Mouse (Mus musculus): ENCODE results near the gene Smok3b. TPM values are rescaled to one million over a fixed set of nuclear protein-coding genes. Genes with fewer than 3 reads are reported as not detected.
"Not testable (repeated sequence)": the region's sequence is repeated elsewhere in the genome, so short reads cannot be mapped to it uniquely, and the experiment has no call there.

The Smok3b gene
- polyA plus RNA-seq (2015; fragmentation: Nextera tagmentation; extraction: Ambion mirVana), result not detected in 2 replicates

- H3K27ac ChIP-seq (ENCODE audit: low read length); ATAC-seq; H3K27me3 ChIP-seq (replicated peaks; ENCODE audit: insufficient read depth, low read length); DNase-seq (ENCODE audit: low spot score); H3K4me2 ChIP-seq (replicated peaks; ENCODE audit: low read depth, low read length); H3K36me3 ChIP-seq (ENCODE audit: insufficient read depth, low read length); H3K4me3 ChIP-seq (ENCODE audit: low read depth, low read length); H3K9ac ChIP-seq (replicated peaks; ENCODE audit: low read depth); H3K9me3 ChIP-seq (ENCODE audit: low read length); H3K4me1 ChIP-seq (ENCODE audit: insufficient read depth, low read depth, low read length): not testable (repeated sequence)
- WGBS, result 87% methylated on average over 3 of the region's 7 CpGs
These were observed at the start of gene Smok3b, which contains the start of gene Smok3a for GRCm38 (mm10) chr5:138020961-138021479. Gene Smok3b, plus strand, starts transcription at chr5:138021429. Gene Smok3a, plus strand, starts transcription at chr5:138021261.

GRCm38 (mm10) chr5:137973161-137973560 is 48.1 kb upstream of the Smok3b start:
- no peaks in the 10 kb centered on the region for H3K27me3 ChIP-seq (replicated peaks; ENCODE audit: insufficient read depth, low read length)
- H3K36me3 ChIP-seq (ENCODE audit: insufficient read depth, low read length), result no peaks in the 10 kb centered on the region
- no peak overlapping the region for H3K27ac ChIP-seq (ENCODE audit: low read length)
- H3K4me1 ChIP-seq (ENCODE audit: insufficient read depth, low read depth, low read length), result no peaks in the 10 kb centered on the region
- TF ChIP-seq CTCF (IDR thresholded peaks at IDR 0.05), result peak; percentile 31
- no peak for TF ChIP-seq EP300 (IDR thresholded peaks at IDR 0.05)
- 63% methylated on average over 2 of the region's 2 CpGs for WGBS
- no peak overlapping the region for H3K4me2 ChIP-seq (replicated peaks; ENCODE audit: low read depth, low read length)
- H3K9me3 ChIP-seq (ENCODE audit: low read length), result no peaks in the 10 kb centered on the region
- no peak overlapping the region for H3K9ac ChIP-seq (replicated peaks; ENCODE audit: low read depth)
- no peak for DNase-seq (ENCODE audit: low spot score)
- ATAC-seq, result no peak
- no peak overlapping the region for H3K4me3 ChIP-seq (ENCODE audit: low read depth, low read length)

GRCm38 (mm10) chr5:137973738-137974137 is 47.5 kb upstream of the Smok3b start:
- no peak overlapping the region for H3K4me3 ChIP-seq (ENCODE audit: low read depth, low read length)
- no peak overlapping the region for H3K9ac ChIP-seq (replicated peaks; ENCODE audit: low read depth)
- no peaks in the 10 kb centered on the region for H3K27me3 ChIP-seq (replicated peaks; ENCODE audit: insufficient read depth, low read length)
- no peaks in the 10 kb centered on the region for H3K36me3 ChIP-seq (ENCODE audit: insufficient read depth, low read length)
- DNase-seq (ENCODE audit: low spot score) (peak; percentile 16), ATAC-seq (no peak)
- no peaks in the 10 kb centered on the region for H3K9me3 ChIP-seq (ENCODE audit: low read length)
- no peaks in the 10 kb centered on the region for H3K4me1 ChIP-seq (ENCODE audit: insufficient read depth, low read depth, low read length)
- H3K27ac ChIP-seq (ENCODE audit: low read length), result no peak overlapping the region
- H3K4me2 ChIP-seq (replicated peaks; ENCODE audit: low read depth, low read length), result no peak overlapping the region
- TF ChIP-seq CTCF (IDR thresholded peaks at IDR 0.05), result peak; percentile 62
- no peak for TF ChIP-seq EP300 (IDR thresholded peaks at IDR 0.05)
- 35% methylated on average over 3 of the region's 3 CpGs for WGBS

- H3K4me2 ChIP-seq (replicated peaks; ENCODE audit: low read depth, low read length), result no peak overlapping the region
- no peak overlapping the region for H3K4me3 ChIP-seq (ENCODE audit: low read depth, low read length)
- ATAC-seq (no peak), DNase-seq (ENCODE audit: low spot score) (no peak)
- no peaks in the 10 kb centered on the region for H3K36me3 ChIP-seq (ENCODE audit: insufficient read depth, low read length)
- WGBS, result 53% methylated on average over 3 of the region's 3 CpGs
- H3K27me3 ChIP-seq (replicated peaks; ENCODE audit: insufficient read depth, low read length), result no peaks in the 10 kb centered on the region
- TF ChIP-seq CTCF (IDR thresholded peaks at IDR 0.05) (no peak), EP300 (IDR thresholded peaks at IDR 0.05) (no peak)
- H3K27ac ChIP-seq (ENCODE audit: low read length), result no peak overlapping the region
- H3K9me3 ChIP-seq (ENCODE audit: low read length), result no peaks in the 10 kb centered on the region
- H3K9ac ChIP-seq (replicated peaks; ENCODE audit: low read depth), result no peak overlapping the region
- H3K4me1 ChIP-seq (ENCODE audit: insufficient read depth, low read depth, low read length), result no peaks in the 10 kb centered on the region
These were observed 46.5 kb upstream of the Smok3b start for GRCm38 (mm10) chr5:137974724-137975123.

GRCm38 (mm10) chr5:137975434-137975833 is 45.8 kb upstream of the Smok3b start:
- TF ChIP-seq EP300 (IDR thresholded peaks at IDR 0.05) (no peak), CTCF (IDR thresholded peaks at IDR 0.05) (no peak)
- no peak overlapping the region for H3K27ac ChIP-seq (ENCODE audit: low read length)
- no peaks in the 10 kb centered on the region for H3K9me3 ChIP-seq (ENCODE audit: low read length)
- no peaks in the 10 kb centered on the region for H3K27me3 ChIP-seq (replicated peaks; ENCODE audit: insufficient read depth, low read length)
- no peak for DNase-seq (ENCODE audit: low spot score)
- 21% methylated on average over 1 of the region's 1 CpGs for WGBS
- no peak overlapping the region for H3K9ac ChIP-seq (replicated peaks; ENCODE audit: low read depth)
- no peaks in the 10 kb centered on the region for H3K4me1 ChIP-seq (ENCODE audit: insufficient read depth, low read depth, low read length)
- no peaks in the 10 kb centered on the region for H3K36me3 ChIP-seq (ENCODE audit: insufficient read depth, low read length)
- H3K4me2 ChIP-seq (replicated peaks; ENCODE audit: low read depth, low read length), result no peak overlapping the region
- no peak for ATAC-seq
- H3K4me3 ChIP-seq (ENCODE audit: low read depth, low read length), result no peak overlapping the region

- DNase-seq (ENCODE audit: low spot score) (no peak), ATAC-seq (no peak)
- Histone ChIP-seq H3K4me1 (ENCODE audit: insufficient read depth, low read depth, low read length) (no peaks in the 10 kb centered on the region), H3K9me3 (ENCODE audit: low read length) (no peaks in the 10 kb centered on the region), H3K27me3 (replicated peaks; ENCODE audit: insufficient read depth, low read length) (no peaks in the 10 kb centered on the region), H3K27ac (ENCODE audit: low read length) (no peak overlapping the region), H3K4me2 (replicated peaks; ENCODE audit: low read depth, low read length) (no peak overlapping the region), H3K36me3 (ENCODE audit: insufficient read depth, low read length) (no peaks in the 10 kb centered on the region), H3K9ac (replicated peaks; ENCODE audit: low read depth) (no peak overlapping the region), H3K4me3 (ENCODE audit: low read depth, low read length) (no peak overlapping the region)
- TF ChIP-seq EP300 (IDR thresholded peaks at IDR 0.05) (no peak), CTCF (IDR thresholded peaks at IDR 0.05) (no peak)
- WGBS, result 17% methylated on average over 1 of the region's 1 CpGs
These were observed 43.9 kb upstream of the Smok3b start for GRCm38 (mm10) chr5:137977291-137977690.

GRCm38 (mm10) chr5:137979081-137979480 is 42.1 kb upstream of the Smok3b start:
- no peak overlapping the region for H3K4me3 ChIP-seq (ENCODE audit: low read depth, low read length)
- DNase-seq (ENCODE audit: low spot score) (no peak), ATAC-seq (no peak)
- TF ChIP-seq CTCF (IDR thresholded peaks at IDR 0.05) (no peak), EP300 (IDR thresholded peaks at IDR 0.05) (no peak)
- WGBS, result 75% methylated on average over 2 of the region's 2 CpGs
- no peaks in the 10 kb centered on the region for H3K4me1 ChIP-seq (ENCODE audit: insufficient read depth, low read depth, low read length)
- no peak overlapping the region for H3K4me2 ChIP-seq (replicated peaks; ENCODE audit: low read depth, low read length)
- H3K27me3 ChIP-seq (replicated peaks; ENCODE audit: insufficient read depth, low read length), result no peaks in the 10 kb centered on the region
- no peaks in the 10 kb centered on the region for H3K36me3 ChIP-seq (ENCODE audit: insufficient read depth, low read length)
- no peak overlapping the region for H3K9ac ChIP-seq (replicated peaks; ENCODE audit: low read depth)
- no peak overlapping the region for H3K27ac ChIP-seq (ENCODE audit: low read length)
- no peaks in the 10 kb centered on the region for H3K9me3 ChIP-seq (ENCODE audit: low read length)
